In the genomic region with DNA sequence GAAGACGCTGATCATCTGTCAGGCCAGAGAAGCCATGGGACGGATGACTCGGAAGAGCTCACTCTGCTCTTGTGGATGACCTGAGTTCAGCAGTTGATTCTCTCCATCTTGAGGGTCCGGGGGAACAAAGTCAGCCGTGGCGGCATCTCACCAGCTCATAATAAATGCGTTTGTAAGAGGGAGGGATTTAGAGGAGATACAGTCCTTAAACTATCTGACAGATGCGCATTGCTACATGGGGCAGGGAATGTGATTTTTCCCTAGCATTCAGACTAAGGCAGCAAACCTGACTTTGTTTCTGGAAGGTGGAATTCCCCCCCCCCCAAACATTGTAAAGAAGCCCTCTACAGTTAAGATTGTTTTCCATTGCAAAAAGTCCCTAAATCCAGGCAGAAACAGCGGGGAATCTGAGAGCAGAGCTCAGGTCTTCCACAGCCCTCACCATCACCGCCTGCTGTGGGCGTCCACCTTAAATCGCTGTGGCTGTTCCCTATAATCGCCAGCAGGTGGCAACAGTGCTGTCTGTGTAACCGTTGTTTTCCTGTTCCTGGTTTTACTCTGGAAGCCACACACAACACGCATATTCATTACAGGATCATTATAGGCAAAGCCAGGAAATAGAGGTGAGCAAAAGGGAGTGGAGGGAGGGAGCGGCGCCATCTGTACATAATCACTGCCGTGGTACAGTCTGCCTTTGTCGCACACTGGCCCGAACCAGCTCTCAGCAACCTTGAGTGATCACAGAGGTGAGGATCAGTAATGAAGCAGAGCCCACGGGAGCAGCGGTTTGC, we compare ENCODE assay signal across 8 mouse cellular contexts.
A peak's percentile ranks its signal among the peaks of the same experiment; 100 is the strongest.
DNase-seq lines count a peak whose midpoint lies in the region; ATAC-seq and TF ChIP-seq lines count a peak whose summit lies in the region.

No protein-coding gene starts in this region.

- H3K9me3 ChIP-seq in MEL (replicated peaks; ENCODE audit: insufficient read depth, low read length): no peaks in the 10 kb centered on the region
- no peaks in the 10 kb centered on the region for H3K9me3 ChIP-seq in forebrain, embryonic 16.5 days (ENCODE audit: control insufficient read depth, low read length)
- no peaks in the 10 kb centered on the region for H3K9me3 ChIP-seq in neural tube, embryonic 15.5 days (replicated peaks)

- TF ChIP-seq CTCF in MEL (IDR thresholded peaks at IDR 0.05 in 2 of 3, conservative IDR thresholded peaks at IDR 0.05 in 1 of 3; ENCODE audit: control insufficient read depth in 1 of 3, insufficient read depth in 1 of 3, low read depth in 2 of 3, low read length in 3 of 3, poor library complexity in 1 of 3, severe bottlenecking in 1 of 3): peak; percentile 83 to 94 (median 84)

- H3K4me2 ChIP-seq in forebrain, embryonic 16.5 days (ENCODE audit: low read length): peak overlapping the region; percentile 59
- peak overlapping the region; percentile 58 for H3K4me2 ChIP-seq in neural tube, embryonic 15.5 days

- no peak for TF ChIP-seq EP300 in MEL (IDR thresholded peaks at IDR 0.05; ENCODE audit: low read depth in 1 of 2, low read length in 2 of 2)

- no peak overlapping the region for H3K27ac ChIP-seq in MEL (ENCODE audit: control insufficient read depth, low read depth, low read length)
- no peak overlapping the region for H3K27ac ChIP-seq in forebrain, embryonic 16.5 days (ENCODE audit: low read length)
- peak overlapping the region; percentile 49; the same call in 1 of the 2 replicates for H3K27ac ChIP-seq in neural tube, embryonic 15.5 days (replicated peaks)

- peak overlapping the region; percentile 15; the same call in 1 of the 2 replicates for H3K9ac ChIP-seq in MEL (ENCODE audit: control insufficient read depth, low read depth, low read length, poor library complexity, severe bottlenecking)
- peak overlapping the region; percentile 53 for H3K9ac ChIP-seq in forebrain, embryonic 16.5 days (replicated peaks; ENCODE audit: low read depth, low read length)
- H3K9ac ChIP-seq in neural tube, embryonic 15.5 days (replicated peaks): peak overlapping the region; percentile 42

- WGBS in forebrain, embryonic 16.5 days: 26% methylated on average over 22 of the region's 22 CpGs
- 23% methylated on average over 22 of the region's 22 CpGs for WGBS in neural tube, embryonic 15.5 days

- peak; percentile 79 for DNase-seq in MEL (ENCODE audit: low read depth, low spot score)
- DNase-seq in cerebellum, adult 11-12 months: peak; percentile 63
- peak; percentile 77 to 81 for DNase-seq in heart, postnatal 36 days
- DNase-seq in layer of hippocampus, adult 18-20 months (ENCODE audit: low spot score in 2 of 2): peak; percentile 70 to 94
- DNase-seq in lung, adult 18-20 months: peak; percentile 84
- DNase-seq in testis, postnatal 10 days (ENCODE audit: low spot score): peak; percentile 77

- no peaks in the 10 kb centered on the region for H3K79me2 ChIP-seq in MEL (ENCODE audit: control insufficient read depth, insufficient read depth, low read length, poor library complexity)

- peaks cover 6 to 10% of the 10 kb centered on the region in 2 experiments; a peak in 3 of 4 replicates for H3K27me3 ChIP-seq in MEL (ENCODE audit: control insufficient read depth in 1 of 2, insufficient read depth in 2 of 2, low read length in 2 of 2)
- no peaks in the 10 kb centered on the region for H3K27me3 ChIP-seq in forebrain, embryonic 16.5 days (replicated peaks; ENCODE audit: control insufficient read depth, insufficient read depth, low read length)
- H3K27me3 ChIP-seq in neural tube, embryonic 15.5 days (replicated peaks): no peaks in the 10 kb centered on the region

- peak; percentile 82 for TF ChIP-seq RAD21 in MEL (IDR thresholded peaks at IDR 0.05; ENCODE audit: low read depth, low read length)

- H3K36me3 ChIP-seq in MEL (ENCODE audit: control insufficient read depth in 1 of 2, insufficient read depth in 2 of 2, low read length in 2 of 2): no peaks in the 10 kb centered on the region
- H3K36me3 ChIP-seq in forebrain, embryonic 16.5 days (ENCODE audit: control insufficient read depth, insufficient read depth): no peaks in the 10 kb centered on the region
- H3K36me3 ChIP-seq in neural tube, embryonic 15.5 days: no peaks in the 10 kb centered on the region

- peak overlapping the region in 1 of 2 experiments; percentile 26; a peak in 2 of 4 replicates for H3K4me3 ChIP-seq in MEL (ENCODE audit: control insufficient read depth in 1 of 2, insufficient read depth in 1 of 2, low read depth in 2 of 2, low read length in 2 of 2)
- peak overlapping the region; percentile 33 for H3K4me3 ChIP-seq in forebrain, embryonic 16.5 days (replicated peaks; ENCODE audit: low read length)
- H3K4me3 ChIP-seq in neural tube, embryonic 15.5 days (replicated peaks): peak overlapping the region; percentile 31

- H3K4me1 ChIP-seq in MEL (ENCODE audit: control insufficient read depth in 1 of 2, insufficient read depth in 2 of 2, low read length in 2 of 2): peaks cover 0 to 3% of the 10 kb centered on the region in 2 experiments; a peak in 1 of 4 replicates
- H3K4me1 ChIP-seq in forebrain, embryonic 16.5 days (replicated peaks; ENCODE audit: control insufficient read depth, insufficient read depth, low read length): peaks cover 6% of the 10 kb centered on the region
- peaks cover 23% of the 10 kb centered on the region for H3K4me1 ChIP-seq in neural tube, embryonic 15.5 days

- TF ChIP-seq POLR2A in MEL (IDR thresholded peaks at IDR 0.05; ENCODE audit: control insufficient read depth in 1 of 2, insufficient read depth in 1 of 2, low read depth in 1 of 2, low read length in 2 of 2, poor library complexity in 1 of 2): no peak

- intact Hi-C loops in heart, postnatal 36 days (cut with DNase I): loop anchor here (1.0 to 5.0 kb wide), 6 partner anchors 53 to 549 kb away; a partner anchor contains a TSS

- peak; percentile 86 for ATAC-seq in forebrain, embryonic 16.5 days
- ATAC-seq in neural tube, embryonic 15.5 days (ENCODE audit: low FRiP score): peak; percentile 77

TF ChIP-seq in MEL, 35 proteins besides CTCF, POLR2A, EP300 and RAD21:
- TF ChIP-seq E2F4 (IDR thresholded peaks at IDR 0.05; ENCODE audit: borderline replicate concordance, low read depth, low read length): no peak
- TF ChIP-seq SMC3 (IDR thresholded peaks at IDR 0.05; ENCODE audit: low read depth, low read length): peak; percentile 98
- TF ChIP-seq ELF1 (IDR thresholded peaks at IDR 0.05; ENCODE audit: low read depth, low read length): peak; percentile 43; the same call in 1 of the 2 replicates
- TF ChIP-seq ZC3H11A (IDR thresholded peaks at IDR 0.05; ENCODE audit: low read depth, low read length): peak; percentile 87
